Mouse (Mus musculus): Measurements from ENCODE around the gene Tpcn1. TPM values are rescaled to one million over a fixed set of nuclear protein-coding genes. Genes with fewer than 3 reads are reported as not detected.
A peak's percentile ranks its signal among the peaks of the same experiment; 100 is the strongest.

Tpcn1 gene
- polyA plus RNA-seq, 1 experiment from 2014 or later = 11.2 TPM

- no peaks in the 10 kb centered on the region for H3K36me3 ChIP-seq (replicated peaks; ENCODE audit: control insufficient read depth, insufficient read depth, low read depth, low read length)
Observed at GRCm38 (mm10) chr5:120570289-120570897, 18.1 kb downstream of the Tpcn1 start.

DNA sequence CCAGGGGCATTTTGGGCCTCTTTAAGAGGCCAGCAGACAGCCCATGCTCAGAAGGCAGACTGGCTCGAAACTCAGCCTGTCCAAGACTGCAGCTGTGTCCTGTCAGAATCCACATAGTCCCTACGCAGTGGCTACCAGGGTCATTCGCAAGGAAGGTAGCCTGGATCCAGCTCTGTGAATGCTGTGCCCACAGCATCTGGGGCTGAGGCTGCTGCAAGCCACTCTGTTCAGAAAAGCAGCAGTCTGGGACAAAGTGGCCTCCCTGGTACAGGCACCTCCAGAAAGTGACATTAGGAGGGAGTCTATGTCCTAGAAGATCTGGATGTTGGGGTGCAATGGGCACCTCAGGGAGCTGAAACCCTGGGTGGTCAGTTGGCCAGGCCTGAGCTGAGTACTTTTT, 18.7 kb downstream of the Tpcn1 start:
- Histone ChIP-seq H3K4me3 (ENCODE audit: low read depth, low read length) (no peak overlapping the region), H3K27ac (replicated peaks; ENCODE audit: low read depth, low read length) (no peak overlapping the region), H3K4me2 (ENCODE audit: low read depth, low read length) (no peak overlapping the region), H3K9ac (replicated peaks; ENCODE audit: low read length) (no peak overlapping the region), H3K9me3 (replicated peaks; ENCODE audit: control insufficient read depth, low read length) (no peaks in the 10 kb centered on the region), H3K4me1 (ENCODE audit: control insufficient read depth, insufficient read depth, low read length) (peaks cover 22% of the 10 kb centered on the region), H3K36me3 (replicated peaks; ENCODE audit: control insufficient read depth, insufficient read depth, low read depth, low read length) (no peaks in the 10 kb centered on the region), H3K27me3 (ENCODE audit: control insufficient read depth, insufficient read depth, low read length) (no peaks in the 10 kb centered on the region; the same call in 1 of the 2 replicates)
- ATAC-seq (replicated peaks; ENCODE audit: insufficient number of reproducible peaks, low FRiP score, low TSS enrichment, low read depth) = no peak
- WGBS = 92% methylated on average over 3 of the region's 3 CpGs
- DNase-seq (ENCODE audit: low spot score) = no peak

More at GRCm38 (mm10) chr5:120570289-120570897, 18.1 kb downstream of the Tpcn1 start:
- no peak for DNase-seq (ENCODE audit: low spot score)
- Histone ChIP-seq H3K27me3 (ENCODE audit: control insufficient read depth, insufficient read depth, low read length) (no peaks in the 10 kb centered on the region; the same call in 1 of the 2 replicates), H3K4me1 (ENCODE audit: control insufficient read depth, insufficient read depth, low read length) (peaks cover 22% of the 10 kb centered on the region), H3K4me3 (ENCODE audit: low read depth, low read length) (no peak overlapping the region), H3K9me3 (replicated peaks; ENCODE audit: control insufficient read depth, low read length) (no peaks in the 10 kb centered on the region), H3K4me2 (ENCODE audit: low read depth, low read length) (no peak overlapping the region), H3K27ac (replicated peaks; ENCODE audit: low read depth, low read length) (no peak overlapping the region; the same call in 1 of the 2 replicates), H3K9ac (replicated peaks; ENCODE audit: low read length) (no peak overlapping the region)
- 81% methylated on average over 11 of the region's 11 CpGs for WGBS
- no peak for ATAC-seq (replicated peaks; ENCODE audit: insufficient number of reproducible peaks, low FRiP score, low TSS enrichment, low read depth)

DNA sequence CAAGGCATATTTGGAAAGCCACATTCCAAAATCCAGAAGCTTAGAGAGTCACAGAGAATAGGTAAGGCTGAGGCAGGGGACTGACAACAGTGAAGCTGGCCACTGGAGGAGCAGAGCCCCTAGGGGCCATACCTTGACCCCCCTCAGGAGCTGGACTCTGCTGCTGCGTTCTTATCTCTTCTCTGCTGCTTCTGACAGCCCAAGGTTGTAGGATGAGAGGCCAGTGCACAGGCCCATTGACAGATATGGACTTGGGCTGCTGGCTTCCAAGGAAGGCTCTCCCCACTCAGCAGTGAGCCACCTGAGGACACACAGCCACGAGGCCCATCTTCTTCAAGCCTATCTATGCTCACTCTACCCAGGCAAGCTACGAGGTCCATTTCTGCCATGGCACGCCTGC, 19.5 kb downstream of the Tpcn1 start:
- Histone ChIP-seq H3K9ac (replicated peaks; ENCODE audit: low read length) (no peak overlapping the region), H3K27ac (replicated peaks; ENCODE audit: low read depth, low read length) (no peak overlapping the region), H3K4me3 (ENCODE audit: low read depth, low read length) (no peak overlapping the region), H3K4me1 (ENCODE audit: control insufficient read depth, insufficient read depth, low read length) (peaks cover 22% of the 10 kb centered on the region), H3K27me3 (ENCODE audit: control insufficient read depth, insufficient read depth, low read length) (no peaks in the 10 kb centered on the region; the same call in 1 of the 2 replicates), H3K9me3 (replicated peaks; ENCODE audit: control insufficient read depth, low read length) (no peaks in the 10 kb centered on the region), H3K36me3 (replicated peaks; ENCODE audit: control insufficient read depth, insufficient read depth, low read depth, low read length) (no peaks in the 10 kb centered on the region), H3K4me2 (ENCODE audit: low read depth, low read length) (no peak overlapping the region)
- DNase-seq (ENCODE audit: low spot score) = no peak
- WGBS = 83% methylated on average over 4 of the region's 4 CpGs
- ATAC-seq (replicated peaks; ENCODE audit: insufficient number of reproducible peaks, low FRiP score, low TSS enrichment, low read depth) = no peak

DNA sequence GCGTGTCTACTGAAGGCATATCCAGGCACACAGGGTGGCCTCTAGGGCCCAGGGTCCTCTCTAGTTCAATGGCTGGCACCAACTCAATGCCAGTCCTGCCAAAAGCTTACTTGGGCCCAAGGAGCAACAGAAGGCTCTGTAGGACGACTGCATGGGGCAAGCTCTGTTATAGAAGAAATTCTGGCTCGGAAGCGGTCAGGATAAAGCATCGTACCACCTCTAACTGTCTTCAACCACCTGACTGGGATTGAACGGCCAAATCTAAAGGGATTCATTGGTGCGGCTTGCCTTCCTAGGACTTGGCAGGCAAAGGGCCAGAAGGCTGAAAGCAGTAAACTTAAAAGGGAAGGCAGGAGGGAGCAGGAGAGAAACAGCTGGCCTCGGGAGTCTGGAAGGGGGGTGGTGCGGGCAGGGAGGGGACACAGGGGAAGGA, 20.1 kb downstream of the Tpcn1 start:
- Histone ChIP-seq H3K27ac (replicated peaks; ENCODE audit: low read depth, low read length) (peak overlapping the region; percentile 82), H3K9me3 (replicated peaks; ENCODE audit: control insufficient read depth, low read length) (no peaks in the 10 kb centered on the region), H3K9ac (replicated peaks; ENCODE audit: low read length) (no peak overlapping the region), H3K4me3 (ENCODE audit: low read depth, low read length) (no peak overlapping the region), H3K27me3 (ENCODE audit: control insufficient read depth, insufficient read depth, low read length) (no peaks in the 10 kb centered on the region; the same call in 1 of the 2 replicates), H3K36me3 (replicated peaks; ENCODE audit: control insufficient read depth, insufficient read depth, low read depth, low read length) (no peaks in the 10 kb centered on the region), H3K4me1 (ENCODE audit: control insufficient read depth, insufficient read depth, low read length) (peaks cover 24% of the 10 kb centered on the region), H3K4me2 (ENCODE audit: low read depth, low read length) (no peak overlapping the region)
- DNase-seq (ENCODE audit: low spot score) = no peak
- WGBS = 72% methylated on average over 9 of the region's 9 CpGs
- no peak for ATAC-seq (replicated peaks; ENCODE audit: insufficient number of reproducible peaks, low FRiP score, low TSS enrichment, low read depth)

GRCm38 (mm10) chr5:120567761-120568211, 20.7 kb downstream of the Tpcn1 start:
- no peaks in the 10 kb centered on the region for H3K36me3 ChIP-seq (replicated peaks; ENCODE audit: control insufficient read depth, insufficient read depth, low read depth, low read length)
- no peak for DNase-seq (ENCODE audit: low spot score)
- H3K9me3 ChIP-seq (replicated peaks; ENCODE audit: control insufficient read depth, low read length) = no peaks in the 10 kb centered on the region
- H3K27me3 ChIP-seq (ENCODE audit: control insufficient read depth, insufficient read depth, low read length) = no peaks in the 10 kb centered on the region; the same call in 1 of the 2 replicates
- no peak overlapping the region for H3K4me3 ChIP-seq (ENCODE audit: low read depth, low read length)
- ATAC-seq (replicated peaks; ENCODE audit: insufficient number of reproducible peaks, low FRiP score, low TSS enrichment, low read depth) = no peak
- H3K4me2 ChIP-seq (ENCODE audit: low read depth, low read length) = peak overlapping the region; percentile 7; the same call in 1 of the 2 replicates
- H3K27ac ChIP-seq (replicated peaks; ENCODE audit: low read depth, low read length) = peak overlapping the region; percentile 82
- 48% methylated on average over 14 of the region's 14 CpGs for WGBS
- H3K9ac ChIP-seq (replicated peaks; ENCODE audit: low read length) = peak overlapping the region; percentile 37
- H3K4me1 ChIP-seq (ENCODE audit: control insufficient read depth, insufficient read depth, low read length) = peaks cover 30% of the 10 kb centered on the region

DNA sequence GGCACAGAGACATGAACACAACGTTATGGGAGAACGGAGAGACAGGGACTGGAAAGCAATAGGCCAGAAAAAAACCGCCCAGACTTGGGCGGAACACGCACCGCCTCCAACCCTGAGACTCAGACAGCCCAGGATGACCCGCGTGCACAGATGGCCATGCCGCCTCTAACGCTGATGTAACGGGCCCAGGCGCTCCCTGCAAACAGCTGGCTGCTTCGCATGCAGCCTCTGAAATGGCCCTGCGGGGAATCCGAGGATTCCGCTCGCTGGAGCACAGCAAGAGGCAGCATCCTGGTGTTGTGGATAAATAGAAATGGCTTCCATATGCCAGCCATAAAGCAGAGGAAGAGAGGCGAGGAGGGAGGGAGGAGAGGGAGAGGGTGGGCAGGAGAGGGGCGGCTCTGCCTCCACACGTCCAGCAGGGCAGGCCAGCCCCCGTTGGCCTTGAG, 21.2 kb downstream of the Tpcn1 start:
- H3K4me2 ChIP-seq (ENCODE audit: low read depth, low read length) = peak overlapping the region; percentile 21; the same call in 1 of the 2 replicates
- H3K4me1 ChIP-seq (ENCODE audit: control insufficient read depth, insufficient read depth, low read length) = peaks cover 30% of the 10 kb centered on the region
- H3K9ac ChIP-seq (replicated peaks; ENCODE audit: low read length) = peak overlapping the region; percentile 37
- no peak overlapping the region for H3K4me3 ChIP-seq (ENCODE audit: low read depth, low read length)
- DNase-seq (ENCODE audit: low spot score) (peak; percentile 80), ATAC-seq (replicated peaks; ENCODE audit: insufficient number of reproducible peaks, low FRiP score, low TSS enrichment, low read depth) (peak; percentile 46; the same call in 1 of the 2 replicates)
- no peaks in the 10 kb centered on the region for H3K9me3 ChIP-seq (replicated peaks; ENCODE audit: control insufficient read depth, low read length)
- H3K36me3 ChIP-seq (replicated peaks; ENCODE audit: control insufficient read depth, insufficient read depth, low read depth, low read length) = no peaks in the 10 kb centered on the region
- no peaks in the 10 kb centered on the region; the same call in 1 of the 2 replicates for H3K27me3 ChIP-seq (ENCODE audit: control insufficient read depth, insufficient read depth, low read length)
- peak overlapping the region; percentile 82 for H3K27ac ChIP-seq (replicated peaks; ENCODE audit: low read depth, low read length)
- 8% methylated on average over 21 of the region's 21 CpGs for WGBS

GRCm38 (mm10) chr5:120566681-120567252, 21.7 kb downstream of the Tpcn1 start:
- no peaks in the 10 kb centered on the region; the same call in 1 of the 2 replicates for H3K27me3 ChIP-seq (ENCODE audit: control insufficient read depth, insufficient read depth, low read length)
- peaks cover 30% of the 10 kb centered on the region for H3K4me1 ChIP-seq (ENCODE audit: control insufficient read depth, insufficient read depth, low read length)
- no peak overlapping the region for H3K4me2 ChIP-seq (ENCODE audit: low read depth, low read length)
- 45% methylated on average over 9 of the region's 9 CpGs for WGBS
- H3K9ac ChIP-seq (replicated peaks; ENCODE audit: low read length) = no peak overlapping the region; the same call in 1 of the 2 replicates
- no peak for DNase-seq (ENCODE audit: low spot score)
- no peak overlapping the region for H3K4me3 ChIP-seq (ENCODE audit: low read depth, low read length)
- no peaks in the 10 kb centered on the region for H3K9me3 ChIP-seq (replicated peaks; ENCODE audit: control insufficient read depth, low read length)
- no peaks in the 10 kb centered on the region for H3K36me3 ChIP-seq (replicated peaks; ENCODE audit: control insufficient read depth, insufficient read depth, low read depth, low read length)
- peak overlapping the region; percentile 82 for H3K27ac ChIP-seq (replicated peaks; ENCODE audit: low read depth, low read length)
- no peak for ATAC-seq (replicated peaks; ENCODE audit: insufficient number of reproducible peaks, low FRiP score, low TSS enrichment, low read depth)

DNA sequence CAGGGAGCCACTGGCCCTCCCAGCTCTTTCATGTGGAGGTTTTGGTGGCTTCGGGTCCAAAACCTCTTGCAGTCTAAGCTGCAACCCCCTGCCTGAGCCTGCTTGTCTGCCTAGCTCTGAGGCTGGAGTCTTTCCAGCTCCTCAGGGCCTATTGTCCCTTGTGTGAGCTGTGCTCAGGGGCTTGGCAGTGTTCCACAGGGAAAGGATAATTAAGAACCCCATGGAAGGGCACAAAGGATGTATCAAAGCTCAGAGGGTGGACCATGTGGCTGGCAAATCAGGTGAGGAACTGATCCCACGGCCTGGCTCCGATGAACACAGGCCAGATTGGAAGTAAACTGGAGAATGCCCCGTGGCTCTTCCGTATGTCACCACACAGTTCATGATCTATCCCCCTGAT, 22.4 kb downstream of the Tpcn1 start:
- Histone ChIP-seq H3K27me3 (ENCODE audit: control insufficient read depth, insufficient read depth, low read length) (no peaks in the 10 kb centered on the region; the same call in 1 of the 2 replicates), H3K9me3 (replicated peaks; ENCODE audit: control insufficient read depth, low read length) (no peaks in the 10 kb centered on the region), H3K4me2 (ENCODE audit: low read depth, low read length) (no peak overlapping the region), H3K4me1 (ENCODE audit: control insufficient read depth, insufficient read depth, low read length) (peaks cover 31% of the 10 kb centered on the region), H3K9ac (replicated peaks; ENCODE audit: low read length) (peak overlapping the region; percentile 22; the same call in 1 of the 2 replicates), H3K4me3 (ENCODE audit: low read depth, low read length) (no peak overlapping the region), H3K27ac (replicated peaks; ENCODE audit: low read depth, low read length) (peak overlapping the region; percentile 75), H3K36me3 (replicated peaks; ENCODE audit: control insufficient read depth, insufficient read depth, low read depth, low read length) (no peaks in the 10 kb centered on the region)
- ATAC-seq (replicated peaks; ENCODE audit: insufficient number of reproducible peaks, low FRiP score, low TSS enrichment, low read depth) (no peak), DNase-seq (ENCODE audit: low spot score) (no peak)
- WGBS = 58% methylated on average over 5 of the region's 5 CpGs
